Mouse (Mus musculus) regulatory T cell (primary cell): ENCODE data around the gene Ap2b1.
"Not testable (repeated sequence)": the region's sequence is repeated elsewhere in the genome, so short reads cannot be mapped to it uniquely, and the experiment has no call there.

ENCODE experiments used
- in situ Hi-C: fragments of 300-600 bp; cut with MboI, MseI; formaldehyde crosslinking; loops from one replicate; pipeline ENCODE4 v1.15.1; 2025; ENCODE audit warnings: high pct_unique_total_duplicates

Ap2b1 gene

DNA sequence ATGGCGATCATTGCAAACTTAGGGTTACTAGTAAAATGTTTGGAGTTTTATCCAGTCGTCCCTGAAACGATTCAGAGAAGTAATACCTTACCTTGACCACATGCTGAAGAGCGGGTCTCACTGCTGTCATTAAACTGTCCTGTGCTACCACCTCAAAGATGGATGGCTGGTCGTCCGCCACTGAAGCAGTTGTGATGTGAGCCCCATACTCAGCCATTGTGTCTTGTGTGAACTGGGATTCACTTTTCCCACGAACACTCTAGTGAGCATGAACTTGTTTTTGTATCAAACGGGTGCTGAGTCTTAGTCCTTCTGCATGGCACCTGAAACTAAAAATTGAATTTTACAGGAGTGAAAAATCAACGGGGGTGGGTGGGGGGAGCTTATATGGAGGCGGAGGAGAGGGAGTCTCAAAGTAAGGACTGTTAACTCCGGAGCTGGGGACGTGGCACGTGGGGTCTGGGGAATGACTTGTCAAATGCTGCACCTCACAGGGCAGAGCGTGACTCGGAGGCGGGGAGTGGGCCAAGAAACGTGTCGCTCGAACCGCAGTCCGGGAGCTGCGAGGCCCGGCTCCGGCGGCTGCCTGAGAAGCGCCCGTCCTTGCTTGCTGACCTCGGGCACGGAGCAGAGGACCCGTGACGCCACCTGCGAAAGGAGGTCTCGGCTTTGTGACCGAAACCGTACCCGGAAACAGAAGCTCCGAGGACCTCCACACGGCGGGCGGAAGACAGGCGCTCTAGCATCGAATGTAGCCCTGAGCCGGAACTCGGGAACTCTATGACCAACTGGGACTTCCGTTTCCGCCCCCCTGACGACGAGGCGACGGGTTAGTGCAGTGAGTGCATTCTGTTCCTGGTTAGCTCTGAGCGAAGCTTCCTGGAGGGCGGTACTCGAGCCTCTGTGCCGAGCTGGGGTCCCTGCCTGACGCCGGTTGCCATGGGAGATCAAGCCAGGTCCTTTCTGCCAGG lies at the start of gene Ap2b1:
Gene Ap2b1, plus strand, starts transcription at position 800 of the 971 bp plus-strand sequence.
- in situ Hi-C loops: no loop called here

DNA sequence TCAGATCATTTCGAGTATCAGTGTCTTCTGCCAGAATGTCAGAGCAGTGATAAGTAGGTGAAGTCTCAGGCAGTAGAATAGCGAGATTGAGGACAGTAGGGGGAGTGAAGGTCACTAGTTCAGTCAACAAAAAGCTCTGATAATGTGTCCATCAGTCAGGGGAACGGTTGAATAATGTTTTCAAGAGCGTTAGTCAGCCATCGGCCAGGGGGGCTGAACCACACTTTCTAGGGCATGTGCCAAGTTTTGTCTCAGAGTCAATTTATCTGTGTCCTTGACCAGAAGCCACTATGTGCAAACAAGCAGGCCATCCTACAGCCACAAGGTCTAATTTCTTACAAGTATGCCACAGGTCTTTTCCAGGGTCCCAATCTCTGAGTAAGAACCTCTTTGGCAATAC lies 41.6 kb upstream of the Ap2b1 start:
- in situ Hi-C loops: not testable (repeated sequence)

DNA sequence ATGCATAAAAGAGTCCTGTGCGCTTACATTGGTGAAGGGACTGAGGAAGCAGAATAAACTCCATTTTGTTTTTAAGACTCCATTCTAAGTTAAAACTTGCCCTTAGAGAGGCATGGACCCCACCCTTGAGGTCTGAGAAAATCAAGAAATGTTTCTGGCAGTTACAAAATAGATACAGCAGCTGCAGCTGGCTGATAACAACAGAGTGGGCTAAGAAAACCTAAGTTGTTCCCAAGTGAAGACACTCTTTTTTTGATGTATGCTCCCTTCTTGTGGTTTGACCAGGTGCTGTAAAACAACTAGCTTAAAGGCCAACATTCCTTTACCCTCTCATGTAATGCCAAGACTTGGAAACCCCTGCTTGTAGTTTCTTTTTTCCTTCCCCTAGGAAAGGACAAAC lies 36.2 kb upstream of the Ap2b1 start:
- in situ Hi-C loops: loop anchor here (10.0 kb wide), 1 partner anchor 228 kb away; no protein-coding TSS in a partner anchor

DNA sequence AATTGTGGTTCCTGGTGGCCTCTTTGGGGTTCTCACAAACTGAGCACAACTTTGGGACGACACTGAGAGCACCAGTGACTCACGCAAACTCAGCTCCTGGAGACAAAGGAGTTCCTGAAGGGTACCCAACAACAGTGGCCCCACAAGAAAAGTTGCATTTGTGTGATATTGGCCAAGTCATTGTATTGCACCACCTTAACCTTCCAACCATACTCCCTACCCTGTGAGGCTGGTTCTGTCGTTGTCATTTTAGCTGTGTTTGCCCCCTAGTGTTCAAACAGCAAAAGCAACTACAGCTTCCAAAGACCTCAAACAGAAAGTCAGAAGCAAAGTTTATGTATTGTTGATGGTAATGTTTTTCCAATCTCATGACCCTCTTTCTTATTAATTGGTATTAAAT lies 35.7 kb upstream of the Ap2b1 start:
- in situ Hi-C loops: loop anchor here (10.0 kb wide), 1 partner anchor 228 kb away; no protein-coding TSS in a partner anchor

DNA sequence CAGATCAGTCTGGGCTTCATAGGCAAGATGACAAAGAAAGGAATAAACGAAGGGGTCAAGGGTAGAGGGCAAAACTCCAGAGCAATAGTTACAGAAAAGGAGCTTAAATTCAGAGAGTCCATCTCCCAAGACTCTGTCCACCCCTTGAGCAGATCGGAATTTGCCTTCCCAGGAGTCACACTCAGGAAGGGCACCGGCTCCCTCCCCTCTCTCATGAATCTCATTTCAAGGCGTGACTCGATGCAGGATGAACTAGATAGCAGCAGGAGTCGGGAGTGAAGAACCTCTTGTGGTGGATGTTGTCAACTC lies 28.0 kb upstream of the Ap2b1 start:
- in situ Hi-C loops: no loop called here

DNA sequence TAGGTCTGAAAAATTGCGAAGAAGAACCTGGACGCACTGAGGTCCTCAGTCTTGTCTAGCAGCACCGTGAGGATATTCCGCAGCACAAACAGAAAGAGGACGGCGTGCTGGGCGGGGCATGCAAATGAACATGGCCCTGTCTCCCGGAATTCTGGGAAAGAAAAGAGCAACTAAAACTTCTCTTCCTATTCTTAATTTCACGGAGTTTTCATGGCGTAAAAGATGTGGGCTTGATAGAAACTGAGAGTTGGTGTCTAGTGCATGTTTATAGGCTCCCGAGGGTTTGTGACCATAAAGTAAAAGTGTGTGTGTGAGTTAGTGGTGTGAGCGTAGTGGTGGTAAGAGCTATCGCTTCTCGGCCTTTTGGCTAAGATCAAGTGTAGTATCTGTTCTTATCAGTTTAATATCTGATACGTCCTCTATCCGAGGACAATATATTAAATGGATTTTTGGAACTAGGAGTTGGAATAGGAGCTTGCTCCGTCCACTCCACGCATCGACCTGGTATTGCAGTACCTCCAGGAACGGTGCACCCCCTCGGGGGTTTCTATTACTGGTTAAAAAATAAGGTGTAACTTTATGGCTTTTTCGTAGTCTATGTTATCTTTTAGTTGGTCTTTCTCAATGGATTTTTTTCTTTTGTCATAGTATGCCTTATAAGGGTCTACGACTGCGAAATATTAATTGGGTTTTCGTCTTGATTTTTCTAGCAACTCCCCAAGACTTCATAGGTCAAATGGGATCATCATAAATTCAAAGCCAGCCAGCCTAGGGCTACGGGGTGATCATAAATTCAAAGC lies 27.5 kb upstream of the Ap2b1 start:
- in situ Hi-C loops: no loop called here

DNA sequence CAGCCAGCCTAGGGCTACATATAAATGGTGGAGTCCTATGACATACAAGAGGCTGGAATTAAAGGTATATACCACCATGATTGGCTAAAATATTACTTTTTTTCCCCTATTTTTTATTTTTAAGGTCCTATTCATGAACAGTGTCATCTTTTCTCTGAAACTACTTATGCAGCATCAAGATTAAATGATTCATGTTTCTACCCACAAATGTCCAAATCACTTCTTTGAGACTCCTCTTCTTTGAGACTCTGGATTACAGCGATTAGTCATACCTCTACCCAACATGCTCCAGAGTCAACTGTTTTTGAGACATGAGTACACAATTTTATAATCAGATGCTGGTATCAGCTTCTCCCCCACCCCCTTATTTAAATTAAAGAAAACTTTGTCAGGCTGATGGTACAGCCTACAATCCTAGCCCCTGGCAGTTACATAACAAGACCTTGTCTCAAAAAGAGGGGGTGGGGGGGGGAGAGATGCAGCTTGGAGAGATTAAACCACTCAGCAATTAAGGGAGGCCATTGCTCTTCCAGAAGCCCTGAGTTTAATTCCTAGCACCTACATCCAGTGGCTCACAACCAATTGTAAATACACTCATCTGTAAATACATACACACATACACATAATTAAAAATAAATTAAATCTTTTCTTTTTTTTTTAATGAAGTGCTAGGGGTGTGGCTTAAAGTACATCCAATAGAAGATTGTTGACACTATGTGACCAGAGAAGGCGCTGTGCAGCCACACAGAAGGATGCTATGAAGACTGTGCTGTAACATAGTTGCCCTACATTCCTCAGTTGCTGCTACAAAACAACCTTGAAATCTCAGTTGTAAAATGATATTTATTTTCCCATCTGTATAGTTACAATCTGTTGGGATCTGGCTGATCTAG lies 26.6 kb upstream of the Ap2b1 start:
- in situ Hi-C loops: no loop called here

DNA sequence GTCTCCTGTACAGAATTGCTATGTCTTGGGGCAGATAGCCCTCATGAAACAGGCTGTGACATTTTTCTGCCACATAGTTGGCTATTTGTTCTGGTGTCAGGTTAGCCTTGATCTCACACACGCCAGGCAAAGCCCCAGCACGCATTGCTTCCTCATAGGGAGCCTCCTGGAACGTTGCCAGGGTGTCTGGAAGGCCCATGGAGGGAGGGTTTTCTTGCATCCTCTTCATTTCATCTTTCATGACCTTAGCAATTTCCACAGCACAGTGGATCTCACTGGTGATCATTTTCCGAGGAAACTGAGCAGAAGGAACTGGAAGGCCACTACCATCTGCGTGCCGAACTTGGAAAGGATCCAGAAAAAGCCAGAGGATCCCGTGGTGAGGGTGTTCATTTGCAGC lies 22.6 kb upstream of the Ap2b1 start:
- in situ Hi-C loops: loop anchor here (5.0 kb wide), 1 partner anchor 49 kb away; no protein-coding TSS in a partner anchor

DNA sequence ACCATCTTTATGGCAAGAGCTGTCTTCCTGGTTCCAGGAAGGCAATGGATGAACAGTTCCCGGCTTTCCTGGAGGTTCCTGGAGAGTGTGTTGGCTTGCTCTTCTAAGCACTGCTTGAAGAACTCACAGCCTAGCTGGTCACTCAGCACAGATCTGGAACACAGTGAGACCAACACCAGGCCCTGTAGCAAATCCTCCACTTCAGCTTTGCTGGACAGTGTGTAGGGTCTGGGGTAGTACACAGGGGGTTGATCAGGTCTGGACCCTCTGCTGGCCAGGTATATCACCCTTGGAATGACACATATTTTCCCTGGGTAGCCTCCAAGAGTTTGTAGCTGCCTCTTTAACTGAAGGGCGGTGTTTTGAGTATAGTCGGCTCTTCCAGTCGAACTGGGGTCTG lies 19.8 kb upstream of the Ap2b1 start:
- in situ Hi-C loops: loop anchor here (5.0 kb wide), 1 partner anchor 52 kb away; no protein-coding TSS in a partner anchor

DNA sequence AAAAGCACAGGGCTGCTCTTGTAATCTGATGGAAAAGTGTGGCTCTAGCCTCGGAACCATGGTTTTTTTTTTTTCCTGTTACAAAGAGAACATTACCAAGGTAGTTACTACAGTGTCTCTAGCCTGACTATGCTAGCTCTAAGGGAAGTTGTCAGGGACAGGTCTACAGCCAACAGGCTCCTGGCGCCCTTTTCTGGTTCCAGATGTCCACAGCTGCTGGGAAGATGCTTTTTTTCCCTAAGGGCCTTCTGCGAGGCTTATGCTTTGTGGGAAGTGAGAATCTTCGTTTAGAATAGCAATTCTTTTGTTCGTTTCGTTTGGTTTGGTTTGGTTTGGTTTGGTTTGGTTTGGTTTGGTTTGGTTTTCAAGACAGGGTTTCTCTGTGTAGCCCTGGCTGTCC lies 19.1 kb upstream of the Ap2b1 start:
- in situ Hi-C loops: loop anchor here (5.0 kb wide), 1 partner anchor 52 kb away; no protein-coding TSS in a partner anchor

DNA sequence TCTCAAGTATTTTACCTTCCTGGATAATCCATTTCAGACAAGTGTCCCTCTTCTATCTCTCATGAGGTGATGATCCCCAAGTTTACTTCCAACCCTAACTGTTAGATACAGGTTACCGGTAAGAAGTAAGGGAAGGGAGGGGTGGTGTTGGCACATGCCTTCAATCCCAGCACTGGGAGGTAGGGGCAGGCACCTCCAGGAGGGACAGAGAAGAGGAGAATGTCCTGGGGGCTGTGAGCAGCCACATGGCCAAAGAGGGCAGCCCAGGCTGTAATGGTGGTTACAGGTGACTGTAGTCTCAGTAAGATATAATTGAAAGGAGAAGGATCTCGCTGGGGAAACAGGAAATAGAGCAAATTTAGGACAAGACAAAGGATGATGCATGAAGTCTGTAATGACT lies 16.7 kb upstream of the Ap2b1 start:
- in situ Hi-C loops: no loop called here

DNA sequence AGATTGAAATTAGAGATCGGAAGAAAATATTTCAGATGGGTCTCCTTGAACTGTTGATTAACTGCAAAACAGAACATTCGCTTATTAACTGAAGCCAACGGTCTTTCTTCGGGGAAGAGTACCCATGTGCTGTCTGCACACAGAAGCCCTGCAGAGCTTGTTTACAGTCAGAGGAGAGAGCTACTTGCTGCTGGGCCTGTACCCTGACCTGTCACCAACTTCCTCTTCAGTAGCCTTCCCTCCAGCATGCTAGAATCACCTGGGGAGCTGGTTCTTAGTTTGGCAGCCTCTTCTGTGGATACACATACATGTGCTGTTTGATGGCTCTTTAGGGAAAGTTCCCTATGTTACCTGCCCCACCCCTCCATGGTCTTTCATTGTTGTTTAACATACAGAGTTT lies 13.2 kb upstream of the Ap2b1 start:
- in situ Hi-C loops: no loop called here

DNA sequence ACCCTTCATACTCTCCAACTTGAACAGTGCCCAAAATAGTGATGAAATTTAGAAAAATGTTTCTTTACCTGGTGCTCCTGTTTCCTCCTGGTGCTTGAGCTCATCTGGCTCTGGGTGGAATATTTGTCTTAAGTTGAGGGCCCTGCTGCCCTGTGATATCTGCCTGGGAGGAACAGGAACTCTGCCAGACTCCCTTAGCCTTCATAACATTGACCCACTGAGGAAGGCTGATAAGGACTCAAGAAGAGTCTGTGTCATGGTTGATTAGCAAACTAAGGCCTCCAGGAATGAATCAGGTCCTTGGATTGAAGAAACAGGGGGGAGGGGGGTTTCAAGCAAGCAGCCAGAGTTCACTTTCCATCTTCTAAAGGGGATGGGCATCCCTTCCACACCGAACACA lies 12.3 kb upstream of the Ap2b1 start, which contains the start of gene Slfn14:
Gene Slfn14, minus strand, starts transcription at position 161 of the 400 bp plus-strand sequence.
- in situ Hi-C loops: no loop called here

DNA sequence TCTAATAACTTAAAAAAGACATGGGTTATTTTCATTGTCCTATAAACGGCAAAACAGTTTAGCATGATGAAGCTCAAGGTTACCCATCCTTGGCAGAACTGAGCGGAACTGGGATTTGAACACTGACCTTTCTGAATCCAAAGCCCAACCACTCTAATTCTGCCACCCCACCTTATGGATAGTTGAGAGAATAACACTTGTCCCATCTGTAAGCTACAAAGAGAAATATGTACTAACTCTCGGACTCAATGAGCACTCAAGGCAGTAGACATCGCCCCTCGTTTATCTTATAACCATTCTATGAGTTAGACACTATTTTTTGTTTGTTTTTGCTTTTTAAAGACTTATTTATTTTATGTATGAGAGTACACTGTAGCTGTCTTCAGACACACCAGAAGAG lies 9.8 kb upstream of the Ap2b1 start:
- in situ Hi-C loops: no loop called here

DNA sequence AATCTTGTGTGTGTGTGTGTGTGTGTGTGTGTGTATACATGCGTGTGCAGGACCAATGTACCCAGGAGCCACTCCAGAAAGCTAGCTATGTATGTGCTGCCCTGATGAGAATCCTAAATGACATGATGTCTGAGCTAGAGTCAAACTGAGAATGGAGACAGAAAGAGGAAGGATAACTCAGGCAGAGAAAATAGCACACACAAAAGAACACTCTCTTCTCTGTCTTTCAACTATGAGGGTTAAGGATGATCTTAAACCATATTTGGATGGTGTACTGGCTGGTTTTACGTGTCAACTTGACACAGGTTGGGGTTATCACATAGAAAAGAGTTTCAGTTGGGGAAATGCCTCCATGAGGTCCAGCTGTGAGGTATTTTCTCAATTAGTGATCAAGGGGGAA lies 9.2 kb upstream of the Ap2b1 start:
- in situ Hi-C loops: no loop called here

DNA sequence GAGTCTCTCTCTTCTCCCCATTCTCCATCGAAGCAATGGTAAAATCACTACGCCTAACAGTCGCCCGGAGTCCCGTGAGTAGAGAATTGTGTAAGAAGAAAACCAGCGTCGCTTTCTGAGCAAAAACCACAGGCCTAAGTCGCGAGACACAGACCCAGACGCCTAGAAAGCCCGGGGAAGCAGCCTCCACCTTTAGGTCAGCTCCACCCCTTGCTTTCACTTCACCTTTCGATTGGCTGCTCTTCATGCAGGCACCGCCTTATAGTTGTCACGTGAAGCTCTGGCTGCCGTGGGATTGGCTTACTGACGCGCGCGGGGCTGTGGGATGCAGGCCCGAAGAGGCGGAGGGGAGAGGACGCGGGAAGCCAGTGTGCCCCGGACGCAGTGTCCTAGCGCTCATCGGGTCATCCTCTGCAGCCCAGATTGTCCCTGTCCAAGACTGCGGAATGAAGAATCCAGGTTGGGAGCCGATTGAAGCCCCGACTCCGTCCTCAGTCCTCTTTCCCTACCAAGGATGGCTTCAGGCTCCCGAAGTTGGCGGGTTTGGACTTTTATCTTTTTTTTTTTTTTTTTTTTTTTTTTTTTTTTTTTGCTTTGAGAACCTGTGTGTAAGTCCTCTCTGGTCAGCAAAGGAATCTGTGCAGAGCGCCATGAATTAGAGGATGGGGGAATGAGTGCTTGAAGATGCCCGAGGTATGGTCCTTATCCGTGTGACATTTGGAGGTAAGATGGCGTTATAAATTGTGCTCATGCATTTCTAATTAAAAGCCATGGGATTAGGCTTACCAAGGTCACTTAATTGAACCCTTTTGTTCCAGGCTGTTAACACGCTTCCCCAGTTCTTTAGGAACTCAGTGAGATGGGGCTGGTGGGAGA lies 7.2 kb upstream of the Ap2b1 start:
- in situ Hi-C loops: no loop called here

DNA sequence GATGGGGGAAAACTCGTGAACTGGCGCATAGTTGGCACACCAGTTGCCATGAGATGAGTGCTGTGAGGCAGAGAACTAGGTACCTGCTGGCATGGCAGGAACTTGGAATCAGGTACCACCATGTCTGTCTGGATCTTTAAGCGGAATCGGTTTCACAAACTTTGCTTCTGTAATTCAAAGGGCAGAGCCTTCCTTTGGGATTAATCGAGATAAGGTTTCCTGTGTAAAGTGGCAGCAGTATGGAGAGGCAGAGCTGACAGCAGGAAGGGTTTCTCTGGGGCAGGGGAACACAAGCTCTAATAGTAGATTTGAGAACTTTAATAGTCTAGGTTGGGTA lies 6.6 kb upstream of the Ap2b1 start:
- in situ Hi-C loops: no loop called here

DNA sequence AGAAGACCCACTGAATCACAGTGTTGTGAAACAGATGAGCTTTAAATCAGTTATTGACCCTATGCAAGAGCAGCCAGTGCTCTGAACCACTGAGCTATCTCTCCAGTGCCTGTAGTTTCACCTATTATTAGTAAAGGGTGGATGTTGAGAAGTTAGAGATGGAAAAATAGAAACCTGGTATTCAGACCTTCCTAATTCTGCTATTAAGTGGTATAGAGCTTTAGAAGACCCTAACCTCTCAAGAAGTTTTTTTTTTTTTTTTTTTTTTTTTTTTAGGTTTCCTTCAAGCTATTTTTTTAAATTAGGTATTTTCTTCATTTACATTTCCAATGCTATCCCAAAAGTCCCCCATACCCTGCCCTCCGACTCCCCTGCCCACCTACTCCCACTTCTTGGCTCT lies 5.6 kb upstream of the Ap2b1 start:
- in situ Hi-C loops: no loop called here

DNA sequence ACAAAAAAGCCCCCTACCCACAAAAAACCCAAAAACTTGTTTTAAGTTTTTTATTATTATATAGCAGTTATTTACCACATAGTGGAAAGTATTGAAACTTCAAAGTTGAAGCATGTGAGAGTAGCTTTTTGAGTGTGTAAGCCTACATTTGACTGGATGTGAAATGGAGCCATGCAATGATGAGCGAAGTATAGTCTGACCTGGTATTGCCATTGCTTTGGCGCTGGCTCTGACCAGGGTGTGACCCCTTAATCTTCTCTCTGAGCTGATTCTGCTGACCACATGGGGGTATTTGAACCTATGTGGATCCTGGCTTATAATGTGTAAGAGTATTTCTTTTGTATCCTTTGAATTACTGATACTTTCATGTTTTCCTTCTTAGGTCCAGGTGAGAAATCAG lies 4.7 kb upstream of the Ap2b1 start:
- in situ Hi-C loops: no loop called here

DNA sequence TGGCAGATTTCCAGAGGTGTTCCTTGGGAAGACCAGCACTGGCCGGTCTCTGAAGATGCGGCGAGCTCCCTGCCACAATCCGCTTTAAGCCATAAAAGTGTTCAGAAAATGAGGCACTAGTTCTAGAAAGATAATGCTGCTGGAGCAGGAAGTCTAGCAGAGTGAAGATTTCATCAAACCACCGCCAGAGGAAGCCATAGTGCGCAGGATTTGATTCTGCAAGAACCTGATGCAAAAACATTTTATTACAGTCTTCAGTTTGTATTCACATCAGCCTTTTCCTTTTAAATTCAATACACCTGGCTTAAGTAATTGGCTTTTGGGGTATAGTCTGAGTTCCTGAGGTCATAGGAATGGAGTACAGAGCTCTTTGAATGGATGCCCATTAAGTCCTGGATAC lies 1.0 kb upstream of the Ap2b1 start:
- in situ Hi-C loops: no loop called here

DNA sequence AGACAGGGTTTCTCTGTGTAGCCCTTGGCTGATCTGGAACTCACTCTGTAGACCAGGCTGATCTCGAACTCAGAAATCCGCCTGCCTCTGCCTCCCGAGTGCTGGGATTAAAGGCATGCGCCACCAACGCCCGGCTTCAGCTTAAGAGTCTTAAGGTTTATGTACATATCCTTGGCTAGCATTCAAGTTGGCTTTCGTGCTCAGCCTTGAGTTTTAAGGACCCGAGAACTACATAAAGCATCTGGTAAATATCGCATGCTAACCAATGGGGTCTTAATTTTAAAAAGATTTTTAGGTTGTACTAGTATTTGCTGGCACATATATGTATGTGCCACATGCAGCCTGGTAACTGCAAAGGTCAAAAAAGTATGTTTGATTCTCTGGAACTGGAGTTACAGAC lies 900 bp downstream of the Ap2b1 start:
- in situ Hi-C loops: no loop called here
